Mouse (Mus musculus) megakaryocyte, embryonic 14.5 days (primary cell): ENCODE results near the gene Dact2.

Source experiments
- FLI1 ChIP-seq: IDR thresholded peaks from 2 replicates; pipeline ENCODE4 v1.6.1; 2012; ENCODE audit warnings: low read length, inconsistent platforms, mixed read lengths
- GATA1 ChIP-seq: IDR thresholded peaks from 3 replicates; pipeline ENCODE4 v1.6.1; 2012; ENCODE audit warnings: mixed read lengths, low read length, inconsistent platforms, borderline replicate concordance

DNA sequence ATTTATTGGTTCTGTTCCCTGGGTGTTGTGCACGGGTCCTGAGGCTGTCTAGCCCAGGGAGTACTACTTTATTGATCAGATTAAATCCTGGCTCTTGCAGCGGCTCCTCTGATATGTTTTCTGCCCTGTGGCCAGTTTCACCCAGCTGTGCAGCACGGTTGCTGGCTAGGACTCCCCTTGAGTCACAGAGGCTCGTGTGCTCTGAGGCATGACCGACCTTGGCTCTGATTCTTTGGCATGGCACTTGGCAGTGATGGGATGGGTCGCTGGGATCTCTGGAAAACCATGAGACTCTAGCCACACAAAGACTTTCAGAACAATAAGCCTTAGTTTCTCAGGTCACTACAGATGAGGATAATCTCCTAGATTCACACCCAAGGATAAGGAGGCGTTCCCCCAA is 8.7 kb upstream of the Dact2 start:
- TF ChIP-seq GATA1 (no peak), FLI1 (no peak)
